Mouse (Mus musculus) thymus, adult 2 months (tissue): ENCODE measurements around the gene P3h4. TPM values are rescaled to one million over a fixed set of nuclear protein-coding genes. Genes with fewer than 3 reads are reported as not detected.

ENCODE experiments used
- DNase-seq: peaks from one replicate; pipeline ENCODE4 v3.0.0; 2021
- H3K27ac ChIP-seq: fragments of 200-500 bp; 2 replicates; pipeline ENCODE4 v1.5.1; 2012; ENCODE audit warnings: low read length, control low read depth; ENCODE audit not compliant: control insufficient read depth, insufficient read depth
- H3K27me3 ChIP-seq: fragments of 200-500 bp; 2 replicates; pipeline ENCODE4 v1.6.1; 2012; ENCODE audit warnings: mild to moderate bottlenecking, low read length, moderate library complexity, mixed read lengths; ENCODE audit not compliant: control insufficient read depth, insufficient read depth
- H3K36me3 ChIP-seq: fragments of 200-500 bp; 2 replicates; pipeline ENCODE4 v1.6.1; 2012; ENCODE audit warnings: mild to moderate bottlenecking, low read length, moderate library complexity; ENCODE audit not compliant: control insufficient read depth, insufficient read depth
- H3K4me1 ChIP-seq: fragments of 200-500 bp; replicated peaks from 2 replicates; pipeline ENCODE4 v1.6.1; 2012; ENCODE audit warnings: low read length; ENCODE audit not compliant: control insufficient read depth, insufficient read depth
- H3K4me3 ChIP-seq: fragments of 200-500 bp; 2 replicates; pipeline ENCODE4 v1.5.1; 2012; ENCODE audit warnings: mild to moderate bottlenecking, low read length, control low read depth, moderate library complexity; ENCODE audit not compliant: control insufficient read depth, insufficient read depth
- CTCF ChIP-seq: fragments of 200-500 bp; IDR thresholded peaks from 2 replicates; pipeline ENCODE4 v1.5.1; 2012; ENCODE audit warnings: mild to moderate bottlenecking, control low read depth, low read length, moderate library complexity, borderline replicate concordance; ENCODE audit not compliant: control insufficient read depth, poor library complexity, insufficient read depth; ENCODE audit errors: extremely low read depth
- POLR2A ChIP-seq: fragments of 200-500 bp; IDR thresholded peaks from 2 replicates; pipeline ENCODE4 v1.6.1; 2012; ENCODE audit warnings: mild to moderate bottlenecking, low read length, control low read depth, moderate library complexity; ENCODE audit not compliant: control insufficient read depth, poor library complexity, insufficient read depth; ENCODE audit errors: extremely low read depth
- WGBS: fragments of 180-500 bp; shearing (Covaris S2); methylation state at CpG from one replicate; pipeline ENCODE4 v1.1.7; 2018; 5-methylcytosine and 5-hydroxymethylcytosine counted together
- polyA plus RNA-seq: library from polyadenylated mRNA; depleted of rRNA; stranded (reverse); fragments of >200 nt; gene quantifications from 2 replicates; pipeline ENCODE4 v1.2.3, GENCODE M21; 2012

Gene P3h4
- polyA plus RNA-seq, 1 experiment: 22.3 TPM

GRCm38 (mm10) chr11:100399320-100399719, 15.3 kb downstream of the P3h4 start:
- DNase-seq: peak; percentile 59

GRCm38 (mm10) chr11:100398517-100398916, 16.1 kb downstream of the P3h4 start:
- Histone ChIP-seq H3K27me3 (no peaks in the 10 kb centered on the region), H3K36me3 (no peaks in the 10 kb centered on the region), H3K27ac (no peak overlapping the region), H3K4me1 (peaks cover 57% of the 10 kb centered on the region), H3K4me3 (no peak overlapping the region)
- 90% methylated on average over 7 of the region's 7 CpGs for WGBS
- TF ChIP-seq POLR2A: no peak
- DNase-seq: no peak

More at GRCm38 (mm10) chr11:100399320-100399719, 15.3 kb downstream of the P3h4 start:
- no peak overlapping the region for H3K4me3 ChIP-seq
- WGBS: 24% methylated on average over 9 of the region's 9 CpGs
- H3K27ac ChIP-seq: peak overlapping the region; percentile 89
- H3K4me1 ChIP-seq: peaks cover 52% of the 10 kb centered on the region
- H3K27me3 ChIP-seq: no peaks in the 10 kb centered on the region
- TF ChIP-seq POLR2A (no peak), CTCF (no peak)
- no peaks in the 10 kb centered on the region for H3K36me3 ChIP-seq

GRCm38 (mm10) chr11:100397600-100398389, 16.8 kb downstream of the P3h4 start, which contains the start of gene Jup:
Gene Jup (minus strand): TSS chr11:100397763.
- Histone ChIP-seq H3K4me3 (peak within 1 kb of the TSS; percentile 60), H3K27ac (peak within 1 kb of the TSS; percentile 32), H3K36me3 (no peaks in the 10 kb centered on the region), H3K4me1 (peaks cover 61% of the 10 kb centered on the region), H3K27me3 (no peaks in the 10 kb centered on the region)
- WGBS: 8% methylated on average over 37 of the region's 37 CpGs
- DNase-seq: peak; percentile 94
- TF ChIP-seq POLR2A: peak; percentile 71; the same call in 1 of the 2 replicates
- TF ChIP-seq CTCF: 0 out of 2 replicates have a peak, but pooled peaks have one; percentile 6

- Histone ChIP-seq H3K4me1 (peaks cover 61% of the 10 kb centered on the region), H3K27me3 (no peaks in the 10 kb centered on the region), H3K4me3 (peak overlapping the region; percentile 60), H3K27ac (peak overlapping the region; percentile 32), H3K36me3 (no peaks in the 10 kb centered on the region)
- DNase-seq: peak; percentile 67
- TF ChIP-seq CTCF (peak; percentile 47; the same call in 1 of the 2 replicates), POLR2A (0 out of 2 replicates have a peak, but pooled peaks have one; percentile 28)
- 4% methylated on average over 42 of the region's 42 CpGs for WGBS
Measured at GRCm38 (mm10) chr11:100396886-100397599, 17.6 kb downstream of the P3h4 start.

GRCm38 (mm10) chr11:100395861-100396631, 18.6 kb downstream of the P3h4 start:
- no peaks in the 10 kb centered on the region for H3K36me3 ChIP-seq
- H3K4me1 ChIP-seq: peaks cover 64% of the 10 kb centered on the region
- H3K4me3 ChIP-seq: peak overlapping the region; percentile 60
- H3K27me3 ChIP-seq: no peaks in the 10 kb centered on the region
- WGBS: 70% methylated on average over 17 of the region's 17 CpGs
- DNase-seq: no peak
- TF ChIP-seq POLR2A (no peak), CTCF (no peak)
- no peak overlapping the region for H3K27ac ChIP-seq

- Histone ChIP-seq H3K4me3 (no peak overlapping the region), H3K27me3 (no peaks in the 10 kb centered on the region), H3K27ac (no peak overlapping the region), H3K4me1 (peaks cover 73% of the 10 kb centered on the region), H3K36me3 (no peaks in the 10 kb centered on the region)
- WGBS: 67% methylated on average over 11 of the region's 11 CpGs
- TF ChIP-seq POLR2A: no peak
- TF ChIP-seq CTCF: no peak
- DNase-seq: no peak
Measured at GRCm38 (mm10) chr11:100395200-100395599, 19.4 kb downstream of the P3h4 start.
